Mouse (Mus musculus): ENCODE data around the gene Rorc. TPM values are rescaled to one million over a fixed set of nuclear protein-coding genes. Genes with fewer than 3 reads are reported as not detected.

The Rorc gene
- polyA plus RNA-seq (2015; fragmentation: Nextera tagmentation; extraction: Ambion mirVana): 6.8 and 7.9 TPM in 2 replicates

- Histone ChIP-seq H3K9ac (no peak within 1 kb of the TSS; the same call in 1 of the 2 replicates), H3K4me2 (replicated peaks) (peak within 1 kb of the TSS; percentile 55), H3K4me1 (replicated peaks) (peaks cover 27% of the 10 kb centered on the region), H3K27ac (peak within 1 kb of the TSS; percentile 58; the same call in 1 of the 2 replicates), H3K4me3 (replicated peaks) (peak within 1 kb of the TSS; percentile 29), H3K9me3 (no peaks in the 10 kb centered on the region), H3K27me3 (replicated peaks) (0 out of 2 replicates have a peak, but pooled peaks cover 3% of the 10 kb centered on the region), H3K36me3 (no peaks in the 10 kb centered on the region)
- ATAC-seq: peak; percentile 54
- 19% methylated on average over 5 of the region's 5 CpGs for WGBS
Observed at GRCm38 (mm10) chr3:94372641-94373040, at the start of gene Rorc. Gene Rorc (plus strand): TSS chr3:94372794.

GRCm38 (mm10) chr3:94328681-94329080, 43.9 kb upstream of the Rorc start:
- Histone ChIP-seq H3K4me3 (replicated peaks) (no peak overlapping the region), H3K9ac (no peak overlapping the region), H3K27me3 (replicated peaks) (no peaks in the 10 kb centered on the region), H3K4me2 (replicated peaks) (no peak overlapping the region), H3K36me3 (no peaks in the 10 kb centered on the region), H3K27ac (no peak overlapping the region), H3K9me3 (no peaks in the 10 kb centered on the region), H3K4me1 (replicated peaks) (no peaks in the 10 kb centered on the region)
- WGBS: 60% methylated on average over 3 of the region's 3 CpGs
- no peak for ATAC-seq

- WGBS: 90% methylated on average over 4 of the region's 4 CpGs
- H3K27ac ChIP-seq: no peak overlapping the region
- H3K4me3 ChIP-seq (replicated peaks): no peak overlapping the region
- H3K27me3 ChIP-seq (replicated peaks): no peaks in the 10 kb centered on the region
- no peaks in the 10 kb centered on the region for H3K4me1 ChIP-seq (replicated peaks)
- no peak overlapping the region for H3K4me2 ChIP-seq (replicated peaks)
- H3K9me3 ChIP-seq: no peaks in the 10 kb centered on the region
- H3K9ac ChIP-seq: no peak overlapping the region
- ATAC-seq: no peak
- no peaks in the 10 kb centered on the region for H3K36me3 ChIP-seq
Observed at GRCm38 (mm10) chr3:94334442-94334841, 38.2 kb upstream of the Rorc start.

- Histone ChIP-seq H3K4me2 (replicated peaks) (no peak overlapping the region), H3K4me3 (replicated peaks) (no peak overlapping the region), H3K36me3 (no peaks in the 10 kb centered on the region), H3K9me3 (no peaks in the 10 kb centered on the region), H3K27me3 (replicated peaks) (no peaks in the 10 kb centered on the region; the same call in 1 of the 2 replicates), H3K27ac (no peak overlapping the region), H3K9ac (no peak overlapping the region), H3K4me1 (replicated peaks) (no peaks in the 10 kb centered on the region)
- 88% methylated on average over 3 of the region's 3 CpGs for WGBS
- ATAC-seq: no peak
Observed at GRCm38 (mm10) chr3:94338522-94338921, 34.1 kb upstream of the Rorc start.

- no peaks in the 10 kb centered on the region; the same call in 1 of the 2 replicates for H3K27me3 ChIP-seq (replicated peaks)
- H3K9me3 ChIP-seq: no peaks in the 10 kb centered on the region
- H3K36me3 ChIP-seq: no peaks in the 10 kb centered on the region
- H3K4me2 ChIP-seq (replicated peaks): no peak within 1 kb of the TSS
- no peaks in the 10 kb centered on the region for H3K4me1 ChIP-seq (replicated peaks)
- H3K4me3 ChIP-seq (replicated peaks): no peak within 1 kb of the TSS
- WGBS: 42% methylated on average over 3 of the region's 3 CpGs
- no peak within 1 kb of the TSS for H3K27ac ChIP-seq
- H3K9ac ChIP-seq: no peak within 1 kb of the TSS
- ATAC-seq: no peak
Observed at GRCm38 (mm10) chr3:94341959-94342422, 30.6 kb upstream of the Rorc start, which contains the start of gene Them5. Gene Them5 (plus strand): TSS chr3:94342099.

- H3K4me2 ChIP-seq (replicated peaks): no peak overlapping the region
- no peak overlapping the region for H3K9ac ChIP-seq
- no peaks in the 10 kb centered on the region for H3K36me3 ChIP-seq
- whole genome bisulfite sequencing: 52% methylated on average over 1 of the region's 1 CpGs
- H3K4me1 ChIP-seq (replicated peaks): no peaks in the 10 kb centered on the region
- ATAC-seq: no peak
- no peaks in the 10 kb centered on the region for H3K9me3 ChIP-seq
- H3K27ac ChIP-seq: no peak overlapping the region
- H3K4me3 ChIP-seq (replicated peaks): no peak overlapping the region
- H3K27me3 ChIP-seq (replicated peaks): no peaks in the 10 kb centered on the region; the same call in 1 of the 2 replicates
Observed at GRCm38 (mm10) chr3:94342552-94342951, 30.0 kb upstream of the Rorc start.

GRCm38 (mm10) chr3:94344182-94344581, 28.4 kb upstream of the Rorc start:
- 90% methylated on average over 2 of the region's 2 CpGs for WGBS
- Histone ChIP-seq H3K4me2 (replicated peaks) (no peak overlapping the region), H3K9ac (no peak overlapping the region), H3K27ac (no peak overlapping the region), H3K36me3 (no peaks in the 10 kb centered on the region), H3K4me1 (replicated peaks) (no peaks in the 10 kb centered on the region), H3K4me3 (replicated peaks) (no peak overlapping the region), H3K27me3 (replicated peaks) (no peaks in the 10 kb centered on the region; the same call in 1 of the 2 replicates), H3K9me3 (no peaks in the 10 kb centered on the region)
- no peak for ATAC-seq

GRCm38 (mm10) chr3:94344897-94345296, 27.7 kb upstream of the Rorc start:
- no peaks in the 10 kb centered on the region for H3K9me3 ChIP-seq
- no peaks in the 10 kb centered on the region; the same call in 1 of the 2 replicates for H3K27me3 ChIP-seq (replicated peaks)
- no peaks in the 10 kb centered on the region for H3K36me3 ChIP-seq
- H3K4me1 ChIP-seq (replicated peaks): no peaks in the 10 kb centered on the region
- H3K9ac ChIP-seq: no peak overlapping the region
- WGBS: 58% methylated on average over 3 of the region's 3 CpGs
- H3K4me2 ChIP-seq (replicated peaks): no peak overlapping the region
- ATAC-seq: no peak
- H3K4me3 ChIP-seq (replicated peaks): no peak overlapping the region
- no peak overlapping the region for H3K27ac ChIP-seq

GRCm38 (mm10) chr3:94348146-94348545, 24.4 kb upstream of the Rorc start:
- no peak for ATAC-seq
- WGBS: 82% methylated on average over 2 of the region's 2 CpGs
- Histone ChIP-seq H3K9ac (no peak overlapping the region), H3K4me3 (replicated peaks) (no peak overlapping the region), H3K27ac (no peak overlapping the region), H3K4me2 (replicated peaks) (no peak overlapping the region), H3K27me3 (replicated peaks) (no peaks in the 10 kb centered on the region), H3K9me3 (no peaks in the 10 kb centered on the region), H3K36me3 (no peaks in the 10 kb centered on the region), H3K4me1 (replicated peaks) (no peaks in the 10 kb centered on the region)

- no peak for ATAC-seq
- peaks cover 4% of the 10 kb centered on the region; the same call in 1 of the 2 replicates for H3K27me3 ChIP-seq (replicated peaks)
- H3K9me3 ChIP-seq: no peaks in the 10 kb centered on the region
- no peak overlapping the region for H3K27ac ChIP-seq
- H3K4me2 ChIP-seq (replicated peaks): no peak overlapping the region
- 0% methylated on average over 1 of the region's 1 CpGs for WGBS
- H3K4me1 ChIP-seq (replicated peaks): 0 out of 2 replicates have a peak, but pooled peaks cover 4% of the 10 kb centered on the region
- H3K4me3 ChIP-seq (replicated peaks): no peak overlapping the region
- H3K9ac ChIP-seq: no peak overlapping the region
- H3K36me3 ChIP-seq: no peaks in the 10 kb centered on the region
Observed at GRCm38 (mm10) chr3:94360812-94361211, 11.8 kb upstream of the Rorc start.

GRCm38 (mm10) chr3:94362138-94362537, 10.5 kb upstream of the Rorc start, which contains the start of gene C2cd4d:
Gene C2cd4d (plus strand): TSS chr3:94362438.
- H3K9me3 ChIP-seq: no peaks in the 10 kb centered on the region
- H3K4me1 ChIP-seq (replicated peaks): 0 out of 2 replicates have a peak, but pooled peaks cover 4% of the 10 kb centered on the region
- 0 out of 2 replicates have a peak within 1 kb of the TSS, but pooled peaks have one; percentile 9 for H3K27ac ChIP-seq
- peak within 1 kb of the TSS; percentile 59 for H3K4me3 ChIP-seq (replicated peaks)
- H3K4me2 ChIP-seq (replicated peaks): peak within 1 kb of the TSS; percentile 96
- ATAC-seq: no peak
- peak within 1 kb of the TSS; percentile 73 for H3K9ac ChIP-seq
- no peaks in the 10 kb centered on the region for H3K36me3 ChIP-seq
- H3K27me3 ChIP-seq (replicated peaks): peaks cover 4% of the 10 kb centered on the region; the same call in 1 of the 2 replicates
- 56% methylated on average over 7 of the region's 7 CpGs for WGBS

- WGBS: 8% methylated on average over 64 of the region's 97 CpGs
- H3K9ac ChIP-seq: peak overlapping the region; percentile 73
- peak; percentile 66 for ATAC-seq
- H3K4me2 ChIP-seq (replicated peaks): peak overlapping the region; percentile 96
- H3K36me3 ChIP-seq: no peaks in the 10 kb centered on the region
- H3K9me3 ChIP-seq: no peaks in the 10 kb centered on the region
- H3K27ac ChIP-seq: 0 out of 2 replicates have a peak overlapping the region, but pooled peaks have one; percentile 2
- H3K27me3 ChIP-seq (replicated peaks): peaks cover 4% of the 10 kb centered on the region; the same call in 1 of the 2 replicates
- H3K4me3 ChIP-seq (replicated peaks): peak overlapping the region; percentile 59
- 0 out of 2 replicates have a peak, but pooled peaks cover 7% of the 10 kb centered on the region for H3K4me1 ChIP-seq (replicated peaks)
Observed at GRCm38 (mm10) chr3:94363291-94364153, 9.1 kb upstream of the Rorc start.
